Mouse (Mus musculus) testis, postnatal 10 days (tissue): ENCODE results near the gene Ccdc116.
"Not testable (repeated sequence)": the region's sequence is repeated elsewhere in the genome, so short reads cannot be mapped to it uniquely, and the experiment has no call there.

Experiments used
- DNase-seq: peaks from one replicate; pipeline ENCODE4 v3.0.0; 2021; ENCODE audit warnings: low spot score

Ccdc116 gene

DNA sequence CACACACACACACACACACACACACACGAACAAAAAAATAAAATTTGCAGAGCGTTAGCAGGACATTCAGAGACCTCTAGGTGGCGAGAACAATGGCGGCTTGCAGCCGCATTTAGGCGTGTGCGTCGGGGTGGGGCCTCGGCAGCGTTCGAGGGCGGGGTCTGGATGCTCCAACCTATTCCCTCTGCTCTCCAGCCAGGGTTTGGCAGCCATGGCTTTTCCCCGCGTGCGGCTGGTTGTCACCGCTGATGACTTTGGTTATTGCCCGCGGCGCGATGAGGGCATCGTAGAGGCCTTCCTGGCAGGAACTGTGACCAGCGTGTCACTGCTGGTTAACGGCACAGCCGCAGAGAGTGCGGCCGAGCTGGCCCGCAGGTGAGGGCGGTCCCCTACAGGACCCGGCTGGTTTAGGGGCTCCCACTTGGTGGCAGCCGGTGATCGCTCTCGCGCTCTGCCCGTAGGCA lies at the start of gene Ccdc116:
Ccdc116 (minus strand) TSS at position 458 of the 464 bp plus-strand sequence.
- DNase-seq = peak; percentile 86

DNA sequence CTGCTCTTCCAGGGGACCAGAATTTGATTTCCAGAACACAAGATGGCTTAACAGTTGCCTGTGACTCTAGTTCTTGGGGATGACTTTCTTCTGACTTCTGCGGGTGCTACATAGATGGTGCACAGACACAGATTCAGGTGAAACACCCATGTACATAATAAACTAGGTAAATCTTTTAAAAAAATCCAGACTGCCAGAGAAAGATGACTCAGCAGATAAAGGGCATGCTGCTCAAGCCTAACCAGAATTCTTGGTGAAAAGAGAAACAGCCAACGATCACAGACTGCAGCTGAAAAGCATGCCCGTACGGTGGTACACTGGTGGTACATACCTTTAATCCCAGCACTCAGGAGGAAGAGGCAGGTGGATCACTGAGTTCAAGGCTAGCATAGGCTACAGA lies 46.8 kb upstream of the Ccdc116 start:
- DNase-seq = no peak

DNA sequence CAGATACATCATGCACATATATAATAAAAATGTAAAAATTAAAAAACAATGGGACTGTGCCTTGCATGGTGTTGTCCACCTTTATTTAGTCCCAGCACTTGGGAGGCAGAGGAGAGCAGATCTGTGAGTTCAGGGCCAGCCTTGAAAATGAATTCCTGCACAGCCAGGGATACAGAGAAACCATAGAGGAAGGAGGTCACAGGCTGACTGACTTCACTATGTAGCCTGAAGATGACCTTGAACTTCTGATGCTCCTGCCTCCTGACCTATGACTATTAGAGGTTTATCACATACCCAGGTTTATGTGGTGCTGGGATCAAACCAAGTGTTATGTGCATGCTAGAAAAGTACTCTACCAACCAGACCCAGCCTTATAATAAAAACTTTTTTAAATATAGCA lies 38.4 kb upstream of the Ccdc116 start:
- DNase-seq = no peak

DNA sequence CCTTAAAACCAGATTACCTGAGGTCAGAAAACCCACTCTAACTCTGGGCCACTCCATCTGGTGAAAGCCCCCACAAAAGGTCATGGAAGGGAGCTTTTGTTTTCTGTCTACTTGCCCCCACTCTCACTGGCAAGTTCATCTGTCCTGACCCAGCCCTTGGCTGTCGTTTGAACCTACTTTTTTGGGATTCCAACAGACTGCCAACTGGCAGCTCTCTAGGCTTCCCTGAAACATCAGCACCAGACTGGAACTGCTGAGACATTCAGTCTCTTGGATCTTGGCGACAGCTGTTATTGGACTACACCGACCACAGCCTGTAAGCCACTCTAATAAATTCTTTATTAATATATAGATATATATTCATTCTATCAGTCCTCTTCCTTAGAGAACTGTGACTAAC lies 36.0 kb upstream of the Ccdc116 start:
- DNase-seq = no peak

DNA sequence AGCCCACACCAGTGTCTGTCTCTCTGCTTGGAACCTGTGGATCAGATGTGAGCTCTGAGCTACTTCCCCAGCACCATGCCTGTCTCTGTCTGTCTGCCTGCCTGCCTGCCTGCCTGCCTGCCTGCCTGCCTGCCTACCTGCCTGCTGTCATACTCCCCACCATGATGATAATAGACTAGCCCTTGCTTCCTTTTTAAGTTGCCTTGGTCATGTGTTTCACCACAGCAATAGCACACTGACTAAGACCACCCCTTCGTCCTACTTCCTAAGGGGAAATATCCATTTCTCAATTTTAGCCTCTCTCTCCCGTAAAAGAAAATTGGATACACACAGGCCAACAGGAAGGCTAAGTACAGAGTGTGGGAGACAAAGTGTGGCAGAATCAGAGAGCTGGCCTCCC lies 35.1 kb upstream of the Ccdc116 start:
- DNase-seq = no peak

DNA sequence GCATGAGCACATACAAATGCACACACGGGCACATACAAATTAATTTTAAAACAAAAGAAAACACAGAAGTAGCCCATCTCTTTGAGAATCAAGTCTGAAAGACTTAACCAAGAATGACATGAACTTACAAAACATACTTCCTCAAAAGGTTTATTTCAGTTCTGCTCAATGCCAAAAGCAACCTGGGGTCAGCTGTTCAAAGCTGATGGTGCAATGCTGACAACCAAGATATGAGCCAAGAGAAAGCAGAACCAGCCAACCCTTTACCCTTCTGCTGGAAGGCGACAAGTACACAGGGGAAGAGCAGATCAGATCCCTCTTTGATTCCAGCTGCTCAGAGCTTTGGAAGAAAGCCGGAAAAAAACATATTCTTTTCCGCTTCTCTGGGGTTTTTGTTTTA lies 34.4 kb upstream of the Ccdc116 start:
- DNase-seq = no peak

DNA sequence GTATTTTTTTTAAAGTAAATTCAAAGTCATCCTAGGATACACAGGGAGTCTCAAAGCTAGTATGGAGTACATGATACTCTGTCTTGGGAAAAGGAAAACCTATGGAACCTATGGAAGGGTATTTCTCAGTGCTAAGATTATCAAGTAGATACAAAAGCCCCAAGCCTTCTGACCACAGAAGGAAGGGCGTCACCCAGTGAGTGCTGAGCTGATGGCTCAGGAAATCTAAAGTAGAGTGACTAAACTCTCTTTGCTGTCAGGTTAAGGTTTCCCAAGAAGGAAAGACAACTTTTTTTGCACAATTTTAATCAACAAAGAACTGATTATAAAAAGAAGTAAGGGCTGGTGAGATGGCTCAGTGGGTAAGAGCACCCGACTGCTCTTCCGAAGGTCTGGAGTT lies 32.7 kb upstream of the Ccdc116 start:
- no peak for DNase-seq

DNA sequence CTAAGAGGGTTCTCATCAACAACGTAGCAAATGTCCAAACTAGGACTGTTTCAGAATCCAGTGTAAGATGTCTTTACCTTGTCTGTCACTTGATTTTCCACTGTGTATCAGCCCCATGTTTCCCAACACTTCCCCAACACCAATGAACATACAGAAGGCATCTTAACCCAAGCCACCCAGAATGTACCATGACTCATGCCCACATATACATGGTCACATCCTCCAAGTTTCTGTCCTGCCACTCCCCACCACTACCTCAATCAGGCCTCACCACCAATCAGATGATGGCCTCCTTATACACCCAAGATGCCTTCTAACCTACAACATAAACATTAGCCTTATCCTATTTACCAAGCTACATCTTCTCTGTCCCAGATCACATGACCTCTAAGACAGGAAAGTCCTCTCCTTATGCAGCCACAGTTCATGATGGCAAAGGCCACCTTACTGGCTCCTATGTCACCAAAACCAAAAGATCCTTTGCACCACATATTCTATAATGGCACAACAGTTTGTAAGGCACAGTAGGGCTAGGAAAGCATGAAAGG lies 30.7 kb upstream of the Ccdc116 start:
- DNase-seq = no peak

DNA sequence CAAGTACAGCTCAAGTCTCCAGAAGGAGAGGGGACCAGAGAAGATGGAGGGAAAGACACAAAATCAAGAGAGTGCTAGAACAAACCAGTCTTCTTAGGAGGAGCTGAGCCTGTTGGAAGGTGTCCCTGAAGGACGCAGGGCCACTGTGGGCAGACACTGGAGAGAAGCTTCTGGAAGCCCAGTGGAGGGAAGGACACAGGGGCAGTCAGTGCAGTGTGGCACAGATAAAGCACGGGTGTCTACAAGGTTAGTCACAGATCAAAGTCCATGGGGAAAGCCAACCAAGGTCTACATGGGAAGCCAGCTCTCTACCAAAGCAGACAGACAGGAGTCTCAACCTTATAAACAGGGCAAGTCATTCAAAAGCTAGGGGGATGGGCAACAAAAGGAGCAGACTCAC lies 28.7 kb upstream of the Ccdc116 start:
- DNase-seq = no peak

DNA sequence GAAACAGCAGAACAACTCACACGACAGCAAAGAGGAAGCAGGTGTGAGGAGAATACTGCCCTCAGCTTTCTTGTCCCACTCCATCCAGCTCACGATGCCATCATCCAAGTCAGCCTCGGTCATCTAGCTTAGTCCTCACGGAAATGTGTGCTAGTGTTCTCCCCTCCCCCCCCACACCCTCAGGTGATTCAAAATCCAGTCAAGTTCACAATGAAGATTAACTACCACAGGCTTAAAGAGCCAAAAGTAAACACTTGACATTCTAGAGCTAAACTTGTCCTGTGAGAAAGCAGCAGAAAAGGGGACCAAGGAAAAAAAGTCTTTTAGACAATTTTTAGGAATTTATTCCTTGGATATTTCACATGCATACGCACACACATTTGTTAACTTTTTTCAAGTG lies 21.0 kb upstream of the Ccdc116 start:
- no peak for DNase-seq

DNA sequence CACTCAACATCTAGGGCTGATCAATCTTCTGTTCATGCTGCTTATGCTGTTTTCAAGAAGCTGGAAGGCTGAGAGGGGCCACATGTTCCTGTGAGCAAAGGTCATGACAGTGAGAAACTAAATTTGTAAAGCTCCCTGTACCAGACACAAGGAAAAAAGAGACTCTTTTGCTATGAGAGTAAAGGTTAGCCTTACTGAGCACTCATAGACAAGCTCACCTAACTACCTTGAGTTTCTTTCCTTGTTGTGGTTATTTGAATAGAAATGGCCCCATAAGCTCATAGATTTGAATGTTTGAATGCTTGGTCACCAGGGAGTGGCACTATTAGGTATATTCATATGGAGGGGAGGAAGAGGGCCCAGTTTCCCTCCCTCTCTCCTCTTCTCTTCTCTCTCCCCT lies 20.1 kb upstream of the Ccdc116 start:
- DNase-seq = no peak

DNA sequence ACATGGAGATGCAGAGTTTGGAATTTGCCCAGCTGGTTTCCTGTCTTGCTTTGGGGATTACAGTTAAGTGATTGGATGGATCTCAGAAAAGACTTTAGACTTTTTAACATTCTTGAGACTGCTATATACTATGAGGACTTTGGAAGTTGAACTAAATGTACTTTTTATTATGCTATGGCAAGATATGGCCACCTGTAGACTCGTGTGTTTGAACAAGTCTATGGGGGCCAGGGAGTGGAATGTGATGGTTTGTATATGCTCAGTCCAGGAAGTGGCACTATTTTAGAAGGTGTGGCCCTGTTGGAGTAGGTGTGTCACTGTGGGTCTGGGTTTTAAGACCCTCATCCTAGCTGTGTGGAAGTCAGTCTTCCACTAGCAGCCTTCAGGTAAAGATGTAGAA lies 18.4 kb upstream of the Ccdc116 start:
- DNase-seq = not testable (repeated sequence)

DNA sequence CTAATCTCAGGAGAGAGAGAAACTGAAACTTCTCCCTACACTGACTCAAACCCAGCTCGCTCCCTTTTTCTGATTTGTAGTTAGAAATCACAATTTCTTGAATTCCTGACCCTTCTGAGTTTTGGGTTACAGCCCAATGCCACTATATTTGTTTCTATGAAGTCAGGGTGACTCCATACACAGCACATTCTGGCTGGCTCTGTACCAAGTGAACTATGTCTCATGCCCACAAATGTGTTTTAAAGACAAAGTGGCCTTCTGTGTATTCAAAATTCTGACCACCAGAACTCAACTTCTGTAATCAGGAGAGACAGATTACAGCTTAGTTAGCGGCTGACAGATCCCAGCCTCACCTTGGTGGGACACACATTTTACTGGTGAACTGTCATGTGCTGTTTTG lies 7.3 kb upstream of the Ccdc116 start:
- DNase-seq = no peak

DNA sequence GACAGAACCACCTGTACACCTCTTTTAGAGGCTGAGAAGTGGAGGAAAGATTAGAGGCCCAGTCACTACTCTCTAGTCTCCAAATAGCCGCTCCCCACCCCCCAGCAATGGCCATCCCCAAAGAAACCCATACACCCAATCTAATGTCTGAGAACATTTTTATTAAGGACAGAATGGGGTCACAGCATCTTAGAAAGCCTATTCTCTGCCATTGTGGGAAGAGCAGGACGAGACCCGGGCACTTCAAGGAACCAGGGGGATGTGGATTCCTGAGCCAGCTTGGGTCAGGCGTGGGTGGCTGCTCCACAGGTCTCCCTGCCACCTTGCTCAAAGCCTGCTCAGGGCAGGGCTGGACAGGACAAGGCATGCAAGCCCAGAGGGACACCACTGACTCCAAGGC lies 4.8 kb upstream of the Ccdc116 start:
- no peak for DNase-seq

DNA sequence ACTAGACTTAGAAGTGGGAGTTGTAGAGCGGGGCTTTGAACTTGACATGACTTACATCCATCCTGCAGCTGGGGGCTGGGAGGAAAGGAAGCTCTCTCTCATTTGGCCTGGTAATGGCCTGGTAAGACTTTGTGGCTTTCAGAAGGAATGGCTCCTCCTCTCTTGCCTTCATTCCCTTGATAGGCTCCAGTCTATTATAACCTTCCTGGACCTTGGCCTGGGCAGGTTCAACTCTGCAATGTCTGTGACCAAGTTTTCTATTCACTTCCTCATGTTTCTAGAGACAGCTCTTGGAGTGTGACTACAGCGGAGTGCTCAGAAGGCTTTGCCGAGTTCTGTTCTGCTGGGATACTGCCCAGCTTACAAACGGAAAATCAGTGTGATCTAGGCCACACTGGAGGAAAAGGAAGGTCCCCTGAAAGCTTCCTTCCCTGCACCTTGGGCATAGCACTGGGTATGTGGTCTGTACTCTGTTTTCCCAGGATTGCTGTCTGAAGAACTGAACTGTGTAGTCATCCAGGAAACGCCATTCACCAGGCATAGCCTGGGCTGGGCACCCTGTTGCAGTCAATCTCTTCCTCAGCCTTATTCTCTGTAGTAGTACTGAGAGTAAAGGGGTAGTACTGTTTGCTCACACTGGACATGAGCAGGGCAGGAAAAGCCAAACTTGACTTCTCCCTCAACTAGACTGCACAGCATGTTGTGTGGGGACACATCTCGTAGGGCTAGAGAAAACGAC lies 3.7 kb upstream of the Ccdc116 start:
- no peak for DNase-seq

DNA sequence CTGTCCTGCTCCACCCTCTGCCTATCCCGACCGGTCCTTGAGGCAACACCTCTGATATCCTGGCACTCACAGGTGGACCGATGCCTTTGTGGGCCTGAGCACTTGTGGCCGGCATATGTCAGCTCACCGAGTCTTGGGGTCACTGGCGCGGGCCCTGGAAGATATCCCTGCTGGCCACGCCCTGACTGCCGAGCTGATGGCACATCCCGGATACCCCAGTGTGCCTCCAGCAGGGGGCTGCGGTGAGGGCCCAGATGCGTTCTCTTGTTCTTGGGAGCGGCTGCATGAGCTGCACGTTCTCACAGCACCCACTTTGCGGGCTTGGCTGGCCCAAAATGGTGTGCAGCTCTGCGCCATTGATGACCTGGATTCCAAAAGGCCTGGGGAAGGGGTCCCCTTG lies 1.1 kb upstream of the Ccdc116 start:
- peak; percentile 64 for DNase-seq

DNA sequence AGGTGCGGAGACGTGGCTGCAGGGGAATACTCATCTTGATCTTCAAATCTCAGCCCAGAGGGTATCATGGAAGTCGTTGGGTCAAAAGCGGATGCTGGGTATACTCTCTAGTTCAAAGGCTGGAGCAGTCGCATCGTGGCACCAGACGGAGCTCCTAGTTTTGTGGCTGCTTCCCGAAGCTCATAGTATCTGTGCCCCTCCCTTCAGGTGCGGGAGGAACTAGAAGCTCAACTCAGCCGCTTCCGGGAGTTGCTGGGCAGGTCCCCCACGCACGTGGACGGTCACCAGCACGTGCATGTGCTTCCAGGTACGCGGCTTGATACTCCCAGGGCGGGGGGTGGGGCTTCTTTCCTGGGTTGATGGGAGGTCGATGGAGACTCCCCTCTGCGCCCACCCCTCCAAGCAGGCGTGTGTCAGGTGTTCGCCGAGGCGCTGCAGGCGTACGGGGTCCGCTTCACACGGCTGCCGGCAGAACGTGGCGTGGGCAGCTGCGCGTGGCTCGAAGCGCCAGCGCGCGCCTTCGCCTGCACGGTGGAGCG lies 431 bp upstream of the Ccdc116 start:
- peak; percentile 49 for DNase-seq

DNA sequence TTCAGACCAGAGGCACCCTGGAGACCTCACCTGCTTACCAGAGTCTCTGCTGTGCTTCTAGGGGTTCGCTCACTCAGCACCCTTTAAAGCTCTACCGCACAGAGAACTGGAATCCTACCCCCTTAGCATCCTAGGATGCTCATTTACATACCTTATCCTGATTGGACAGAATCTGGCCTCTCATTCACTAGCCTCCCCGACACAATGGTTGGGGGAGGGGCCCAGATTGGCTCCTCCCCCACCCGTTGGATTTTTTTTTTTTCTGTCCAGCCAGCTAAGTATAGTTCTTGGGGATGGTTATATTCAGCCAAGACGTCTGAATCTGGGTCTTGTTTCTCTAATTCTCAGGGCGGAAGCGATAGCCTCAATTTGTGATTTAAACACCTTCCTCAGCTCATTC lies 2.7 kb downstream of the Ccdc116 start, which contains the start of gene Ydjc:
Ydjc (plus strand) TSS at position 283 of the 400 bp plus-strand sequence.
- DNase-seq = no peak

DNA sequence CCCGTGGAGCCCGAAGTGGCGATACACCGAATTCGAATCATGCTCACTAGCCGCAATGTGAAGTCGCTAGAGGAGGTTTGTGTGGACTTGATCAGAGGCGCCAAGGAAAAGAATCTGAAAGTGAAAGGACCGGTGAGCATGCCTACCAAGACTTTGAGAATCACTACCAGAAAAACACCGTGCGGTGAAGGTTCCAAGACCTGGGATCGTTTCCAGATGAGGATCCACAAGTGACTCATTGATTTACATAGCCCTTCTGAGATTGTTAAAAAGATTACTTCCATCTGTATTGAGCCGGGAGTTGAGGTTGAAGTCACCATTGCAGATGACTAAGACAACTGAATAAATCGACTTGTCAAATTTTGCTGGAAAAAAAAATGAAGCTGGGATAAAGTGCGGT lies 9.7 kb downstream of the Ccdc116 start:
- no peak for DNase-seq

DNA sequence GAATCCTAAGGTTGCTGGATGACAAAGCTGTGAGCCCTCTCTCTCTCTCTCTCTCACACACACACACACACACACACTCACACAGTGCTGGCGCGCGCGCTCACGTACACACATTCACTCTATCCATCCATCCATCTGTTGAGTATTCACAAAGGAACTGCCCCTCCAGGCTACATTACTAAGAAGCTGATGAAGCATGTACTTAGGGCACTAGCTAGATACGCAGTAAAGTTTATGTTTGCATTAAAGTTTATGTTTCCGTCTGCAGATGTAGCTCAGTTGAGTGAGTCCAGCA lies 14.2 kb downstream of the Ccdc116 start:
- no peak for DNase-seq

DNA sequence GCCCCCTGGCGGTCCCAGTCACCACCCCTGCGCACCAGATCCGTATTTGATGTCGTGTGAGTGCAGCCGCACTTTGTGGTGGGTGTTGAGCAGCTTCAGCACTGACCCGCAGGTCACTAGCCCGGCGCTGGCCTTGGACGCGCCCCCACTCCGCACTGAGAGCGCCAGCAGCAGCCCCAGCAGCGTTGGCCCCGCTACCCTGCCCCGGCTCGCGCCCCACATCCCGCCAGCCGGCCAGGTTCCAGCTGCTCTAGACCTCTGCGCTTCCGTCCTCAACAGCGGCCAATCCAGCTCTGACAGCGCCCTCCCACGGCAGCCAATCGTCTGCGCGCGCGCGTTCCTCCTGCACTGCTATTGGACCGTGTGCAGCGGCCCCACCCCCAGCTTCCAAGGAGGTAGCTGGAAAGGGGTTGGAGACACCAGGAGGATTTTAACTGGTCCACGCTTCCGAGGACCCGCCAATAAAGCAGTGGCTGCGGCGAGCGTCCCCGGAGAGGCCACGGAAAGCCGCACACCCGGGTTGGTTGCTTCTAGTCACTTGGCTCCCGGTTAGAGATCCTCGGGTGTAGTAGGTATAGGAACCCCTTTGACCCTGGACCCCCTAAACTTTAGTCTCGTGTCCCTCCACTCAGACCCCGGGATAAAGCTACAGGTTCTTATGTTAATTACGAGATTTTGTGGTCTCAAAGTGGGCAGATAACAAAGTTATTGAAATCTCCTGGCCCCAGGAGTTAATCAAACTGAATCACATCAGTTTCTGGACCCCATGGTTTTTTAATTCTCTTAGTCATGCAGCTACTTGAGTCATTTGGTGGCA lies 14.7 kb downstream of the Ccdc116 start, which contains the start of gene Sdf2l1:
Sdf2l1 (minus strand) TSS at position 295 of the 817 bp plus-strand sequence.
- peak; percentile 98 for DNase-seq

DNA sequence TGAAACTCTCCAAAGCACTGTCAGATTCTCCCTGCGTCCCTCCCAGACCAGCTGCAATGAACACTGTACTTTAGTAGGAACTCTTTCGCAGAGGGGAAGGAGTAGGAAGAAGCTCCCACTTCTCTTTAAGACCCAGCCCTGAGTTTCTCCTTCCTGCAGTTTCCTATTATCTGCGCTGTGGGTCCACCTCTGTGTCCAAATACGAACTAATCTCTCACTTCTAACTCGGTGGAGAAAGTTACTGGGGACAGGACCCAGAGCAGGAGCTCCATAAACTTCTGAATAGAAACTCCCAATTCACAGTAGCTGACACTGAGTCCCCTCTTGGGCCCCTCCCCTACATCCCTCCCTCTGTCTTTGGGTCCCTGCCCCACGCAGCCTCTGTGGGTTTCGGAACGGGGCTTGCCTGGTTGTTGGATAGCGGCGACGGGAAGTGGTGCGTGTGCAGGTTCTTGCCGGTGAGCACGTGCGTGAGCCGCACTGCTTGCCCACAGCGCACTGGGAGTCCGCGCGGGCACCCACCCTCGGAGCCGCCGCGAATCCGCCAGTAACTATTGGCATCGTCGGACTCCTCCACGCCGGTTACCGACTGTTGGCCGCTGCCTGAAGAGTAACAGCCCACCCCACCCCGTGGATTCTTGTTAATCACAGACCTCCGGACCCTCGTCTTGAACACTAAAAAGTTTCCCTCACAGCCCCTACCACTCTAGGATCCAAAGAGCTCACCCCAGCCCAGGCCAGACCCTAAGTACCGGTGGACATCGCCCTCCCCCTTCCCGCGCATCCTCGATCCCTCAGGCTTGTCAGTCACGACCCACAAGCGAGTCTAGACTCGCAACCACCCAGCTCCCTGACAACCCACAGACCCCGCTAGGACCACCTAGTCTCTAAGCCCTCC lies 15.6 kb downstream of the Ccdc116 start:
- peak; percentile 50 for DNase-seq
